Mouse (Mus musculus): Measurements from ENCODE around the gene Mlxip. TPM values are rescaled to one million over a fixed set of nuclear protein-coding genes. Genes with fewer than 3 reads are reported as not detected.

Mlxip gene
- total RNA-seq (2021) = 10 to 100 TPM; 29.9 to 30.0 TPM

- intact Hi-C loops (cut with DNase I) = no loop called here
- peak; percentile 93 for DNase-seq
Observed at GRCm38 (mm10) chr5:123394303-123394956, at the start of gene Mlxip. Mlxip (plus strand) TSS chr5:123394798.

GRCm38 (mm10) chr5:123344963-123345852, 49.4 kb upstream of the Mlxip start:
- intact Hi-C loops (cut with DNase I) = loop anchor here (10.0 kb wide), 2 partner anchors 60 to 90 kb away; partner anchors contain the start of gene Wdr66
- peak; percentile 57 for DNase-seq

GRCm38 (mm10) chr5:123345853-123346654, 48.5 kb upstream of the Mlxip start:
- peak; percentile 96 for DNase-seq
- intact Hi-C loops (cut with DNase I) = loop anchor here (10.0 kb wide), 2 partner anchors 61 to 91 kb away; partner anchors contain the start of gene Wdr66

GRCm38 (mm10) chr5:123346701-123347270, 47.8 kb upstream of the Mlxip start:
- intact Hi-C loops (cut with DNase I) = loop anchor here (10.0 kb wide), 2 partner anchors 62 to 92 kb away; partner anchors contain the start of gene Wdr66
- no peak for DNase-seq

GRCm38 (mm10) chr5:123347985-123348384, 46.6 kb upstream of the Mlxip start:
- DNase-seq = no peak
- intact Hi-C loops (cut with DNase I) = loop anchor here (10.0 kb wide), 2 partner anchors 63 to 93 kb away; partner anchors contain the start of gene Wdr66

GRCm38 (mm10) chr5:123350386-123350785, 44.2 kb upstream of the Mlxip start:
- intact Hi-C loops (cut with DNase I) = no loop called here
- DNase-seq = peak; percentile 41

- intact Hi-C loops (cut with DNase I) = no loop called here
- DNase-seq = no peak
Observed at GRCm38 (mm10) chr5:123355918-123356317, 38.7 kb upstream of the Mlxip start.

- intact Hi-C loops (cut with DNase I) = no loop called here
- no peak for DNase-seq
Observed at GRCm38 (mm10) chr5:123357253-123357652, 37.3 kb upstream of the Mlxip start.

- DNase-seq = no peak
- intact Hi-C loops (cut with DNase I) = no loop called here
Observed at GRCm38 (mm10) chr5:123359431-123359830, 35.2 kb upstream of the Mlxip start.

- intact Hi-C loops (cut with DNase I) = no loop called here
- DNase-seq = no peak
Observed at GRCm38 (mm10) chr5:123362911-123363310, 31.7 kb upstream of the Mlxip start.

GRCm38 (mm10) chr5:123364302-123364971, 30.2 kb upstream of the Mlxip start:
- intact Hi-C loops (cut with DNase I) = no loop called here
- DNase-seq = no peak

- intact Hi-C loops (cut with DNase I) = no loop called here
- peak; percentile 50 for DNase-seq
Observed at GRCm38 (mm10) chr5:123368869-123369488, 25.6 kb upstream of the Mlxip start.

GRCm38 (mm10) chr5:123370049-123370448, 24.5 kb upstream of the Mlxip start:
- DNase-seq = no peak
- intact Hi-C loops (cut with DNase I) = loop anchor here (10.0 kb wide), 1 partner anchor 135 kb away; no protein-coding TSS in a partner anchor

GRCm38 (mm10) chr5:123375262-123375661, 19.3 kb upstream of the Mlxip start:
- DNase-seq = no peak
- intact Hi-C loops (cut with DNase I) = loop anchor here (5.0 to 10.0 kb wide), 2 partner anchors 67 to 130 kb away; no protein-coding TSS in a partner anchor

GRCm38 (mm10) chr5:123375793-123376452, 18.7 kb upstream of the Mlxip start:
- intact Hi-C loops (cut with DNase I) = loop anchor here (5.0 to 10.0 kb wide), 2 partner anchors 66 to 129 kb away; no protein-coding TSS in a partner anchor

GRCm38 (mm10) chr5:123376569-123376968, 18.0 kb upstream of the Mlxip start:
- intact Hi-C loops (cut with DNase I) = loop anchor here (5.0 to 10.0 kb wide), 2 partner anchors 66 to 128 kb away; no protein-coding TSS in a partner anchor
- peak; percentile 88 for DNase-seq

More at GRCm38 (mm10) chr5:123375793-123376452, 18.7 kb upstream of the Mlxip start:
- DNase-seq = no peak

GRCm38 (mm10) chr5:123377120-123377955, 17.3 kb upstream of the Mlxip start:
- peak; percentile 75 for DNase-seq
- intact Hi-C loops (cut with DNase I) = loop anchor here (5.0 to 10.0 kb wide), 2 partner anchors 65 to 127 kb away; no protein-coding TSS in a partner anchor

Data from left cerebral cortex, postnatal 4 days (tissue).